Mouse (Mus musculus) midbrain, postnatal 0 days (tissue): ENCODE measurements around the gene 4931429L15Rik. TPM values are rescaled to one million over a fixed set of nuclear protein-coding genes. Genes with fewer than 3 reads are reported as not detected.

Experiments used
- ATAC-seq: fragments of 200-750 bp; cut with Nextera tagmentation; 2 replicates; pipeline ENCODE4 v1.8.0; 2017; ENCODE audit warnings: moderate number of reproducible peaks, mild to moderate bottlenecking, moderate TSS enrichment, moderate library complexity; ENCODE audit not compliant: low FRiP score
- DNase-seq: peaks from one replicate; pipeline ENCODE4 v3.0.0-alpha.2; 2015; ENCODE audit warnings: low spot score
- H3K27ac ChIP-seq: fragments of 300-500 bp; sonication (generic); 2 replicates; pipeline ENCODE4 v1.5.1; 2014; ENCODE audit warnings: low read depth, mild to moderate bottlenecking, low read length, mixed read lengths
- H3K27me3 ChIP-seq: fragments of 300-500 bp; sonication (generic); 2 replicates; pipeline ENCODE4 v1.6.1; 2014; ENCODE audit warnings: low read length, control low read depth, mixed read lengths; ENCODE audit not compliant: insufficient read depth
- H3K36me3 ChIP-seq: fragments of 300-500 bp; sonication (generic); 2 replicates; pipeline ENCODE4 v1.6.1; 2014; ENCODE audit warnings: low read length, control low read depth, mixed read lengths; ENCODE audit not compliant: insufficient read depth
- H3K4me1 ChIP-seq: fragments of 300-500 bp; sonication (generic); 2 replicates; pipeline ENCODE4 v1.6.1; 2014; ENCODE audit warnings: mild to moderate bottlenecking, control low read depth, antibody characterized with exemption, low read length, mixed read lengths; ENCODE audit not compliant: insufficient read depth
- H3K4me2 ChIP-seq: fragments of 300-500 bp; sonication (generic); 2 replicates; pipeline ENCODE4 v1.6.1; 2014; ENCODE audit warnings: low read depth, mild to moderate bottlenecking, low read length, mixed read lengths; ENCODE audit not compliant: poor library complexity, severe bottlenecking
- H3K4me3 ChIP-seq: fragments of 300-500 bp; sonication (generic); 2 replicates; pipeline ENCODE4 v1.5.1; 2014; ENCODE audit warnings: low read depth, mild to moderate bottlenecking, low read length, moderate library complexity
- H3K9ac ChIP-seq: fragments of 300-500 bp; sonication (generic); replicated peaks from 2 replicates; pipeline ENCODE4 v1.6.1; 2014; ENCODE audit warnings: mild to moderate bottlenecking, low read length, moderate library complexity, mixed read lengths; ENCODE audit not compliant: poor library complexity, severe bottlenecking
- H3K9me3 ChIP-seq: fragments of 300-500 bp; sonication (generic); 2 replicates; pipeline ENCODE4 v1.6.1; 2016; ENCODE audit warnings: low read length, control low read depth
- CTCF ChIP-seq: IDR thresholded peaks from 2 replicates; pipeline ENCODE4 v1.5.1; 2016; ENCODE audit warnings: antibody characterized with exemption, mild to moderate bottlenecking
- WGBS: fragments of 180-500 bp; shearing (Covaris S2); extraction: QIAGEN DNeasy Blood & Tissue Kit; methylation state at CpG from one replicate; pipeline ENCODE4 v1.1.7; 2014; 5-methylcytosine and 5-hydroxymethylcytosine counted together
- polyA plus RNA-seq: library from polyadenylated mRNA; unstranded; fragments of >200 nt; fragmentation: Nextera tagmentation; extraction: Ambion mirVana; gene quantifications from 2 replicates; pipeline ENCODE4 v1.2.1, GENCODE M21; 2015
- total RNA-seq: library from RNA; depleted of rRNA; stranded (reverse); fragments of >200 nt; gene quantifications from 2 replicates; pipeline ENCODE4 v1.2.3, GENCODE M21; 2014

4931429L15Rik gene
- total and polyA plus RNA-seq, 2 experiments from 2014 or later = not detected

DNA sequence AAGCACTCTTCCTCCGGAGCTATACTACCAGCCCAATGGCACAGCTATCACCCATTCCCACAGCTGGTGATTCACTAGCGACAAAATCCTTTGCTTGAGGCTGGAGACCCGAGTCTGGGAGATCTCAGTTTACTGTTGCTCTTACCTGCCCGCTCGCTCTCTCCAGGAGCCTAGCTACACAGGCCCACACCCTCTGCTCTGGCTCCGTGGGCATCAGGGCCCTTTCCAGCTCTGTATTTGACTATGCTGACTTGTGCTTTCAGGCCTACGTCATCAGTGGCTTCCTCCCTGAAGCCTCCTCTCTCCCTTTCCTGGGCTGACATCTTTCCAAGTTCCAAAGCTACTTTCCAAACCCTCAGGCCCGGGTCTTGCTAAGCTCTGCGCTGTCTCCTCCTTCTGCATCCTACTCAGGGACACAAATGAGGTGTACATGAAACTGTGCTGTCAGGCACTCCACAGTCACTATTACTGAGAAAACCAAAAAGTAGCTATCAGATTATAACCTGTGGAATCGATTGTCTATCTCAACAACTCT, 15.7 kb upstream of the 4931429L15Rik start:
- 78% methylated on average over 10 of the region's 10 CpGs for WGBS

DNA sequence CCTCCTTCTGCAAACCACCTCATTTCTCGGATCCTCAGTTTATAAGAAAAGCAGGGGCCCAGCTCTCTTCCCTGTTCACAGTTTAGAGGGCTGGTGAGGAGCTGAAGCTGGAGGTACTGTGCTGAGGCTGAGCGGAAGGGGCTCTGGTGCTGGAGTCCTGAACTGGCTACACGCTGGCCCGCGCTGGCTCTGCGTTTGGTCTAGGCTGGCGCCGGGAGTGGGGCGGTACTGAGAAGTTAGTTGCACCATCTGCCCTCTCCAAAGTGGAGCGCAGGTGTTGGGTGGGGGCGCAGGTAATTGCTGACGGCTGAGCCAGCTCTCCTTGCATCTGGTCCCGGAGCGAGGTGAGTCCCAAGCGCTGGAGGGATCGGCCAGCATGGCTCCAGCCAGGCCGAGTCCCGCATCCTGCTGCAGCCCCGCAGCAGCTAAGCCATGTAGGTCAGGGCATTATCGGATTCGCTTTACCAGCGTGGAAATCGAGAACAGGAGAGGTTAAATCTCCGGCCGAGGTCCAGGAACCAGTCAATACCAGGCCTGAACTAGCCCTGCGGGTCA, 14.8 kb upstream of the 4931429L15Rik start:
- DNase-seq = no peak
- H3K4me2 ChIP-seq = no peak overlapping the region
- ATAC-seq = no peak
- H3K4me1 ChIP-seq = peaks cover 15% of the 10 kb centered on the region
- no peak overlapping the region for H3K4me3 ChIP-seq
- no peaks in the 10 kb centered on the region for H3K36me3 ChIP-seq
- no peak overlapping the region for H3K27ac ChIP-seq
- H3K9me3 ChIP-seq = no peaks in the 10 kb centered on the region
- H3K9ac ChIP-seq = no peak overlapping the region
- H3K27me3 ChIP-seq = 0 out of 2 replicates have a peak, but pooled peaks cover 4% of the 10 kb centered on the region
- no peak for TF ChIP-seq CTCF
- 46% methylated on average over 26 of the region's 26 CpGs for WGBS

More for the DNA sequence above, 15.7 kb upstream of the 4931429L15Rik start:
- Histone ChIP-seq H3K9ac (no peak overlapping the region), H3K27ac (no peak overlapping the region), H3K4me2 (no peak overlapping the region), H3K4me3 (no peak overlapping the region), H3K4me1 (peaks cover 15% of the 10 kb centered on the region), H3K27me3 (0 out of 2 replicates have a peak, but pooled peaks cover 4% of the 10 kb centered on the region), H3K9me3 (no peaks in the 10 kb centered on the region), H3K36me3 (no peaks in the 10 kb centered on the region)
- DNase-seq (no peak), ATAC-seq (no peak)
- no peak for TF ChIP-seq CTCF

DNA sequence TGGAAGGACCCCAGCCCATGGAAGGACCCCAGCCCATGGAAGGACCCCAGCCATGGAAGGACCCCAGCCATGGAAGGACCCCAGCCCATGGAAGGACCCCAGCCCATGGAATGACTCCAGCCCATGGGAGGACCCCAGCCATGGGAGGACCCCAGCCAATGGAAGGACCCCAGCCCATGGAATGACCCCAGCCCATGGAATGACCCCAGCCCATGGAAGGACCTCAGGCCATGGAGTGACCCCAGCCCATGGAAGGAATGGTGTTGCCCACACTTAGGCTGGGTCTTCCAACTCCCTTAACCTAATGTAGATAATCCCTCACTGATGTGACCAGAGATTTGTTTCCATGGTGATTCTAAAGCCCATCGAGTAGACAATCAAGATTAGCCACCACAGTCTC, 11.5 kb upstream of the 4931429L15Rik start:
- Histone ChIP-seq H3K27me3 (0 out of 2 replicates have a peak, but pooled peaks cover 4% of the 10 kb centered on the region), H3K4me1 (peaks cover 6% of the 10 kb centered on the region; the same call in 1 of the 2 replicates), H3K27ac (no peak overlapping the region), H3K4me2 (no peak overlapping the region), H3K36me3 (no peaks in the 10 kb centered on the region), H3K4me3 (no peak overlapping the region), H3K9ac (no peak overlapping the region), H3K9me3 (no peaks in the 10 kb centered on the region)
- 13% methylated on average over 1 of the region's 1 CpGs for WGBS
- ATAC-seq (no peak), DNase-seq (no peak)
- TF ChIP-seq CTCF = no peak

DNA sequence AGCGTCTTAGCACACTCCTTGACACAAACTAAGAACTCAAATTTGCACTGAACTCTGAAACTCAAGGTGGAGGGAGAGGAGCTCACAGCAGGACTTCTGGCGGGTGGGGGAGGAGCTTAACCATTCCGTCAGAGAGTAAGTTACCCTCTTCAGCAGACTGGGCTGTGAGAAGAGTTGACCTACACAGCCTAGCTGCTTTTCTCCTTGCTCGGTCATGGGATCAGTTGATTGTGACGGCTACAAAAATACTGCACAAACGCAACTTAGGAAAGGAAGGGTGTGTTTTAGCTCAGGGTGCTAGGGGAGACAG, 10.8 kb upstream of the 4931429L15Rik start:
- Histone ChIP-seq H3K4me2 (no peak overlapping the region), H3K27me3 (0 out of 2 replicates have a peak, but pooled peaks cover 4% of the 10 kb centered on the region), H3K4me3 (no peak overlapping the region), H3K4me1 (peaks cover 6% of the 10 kb centered on the region; the same call in 1 of the 2 replicates), H3K36me3 (no peaks in the 10 kb centered on the region), H3K9me3 (no peaks in the 10 kb centered on the region), H3K9ac (no peak overlapping the region), H3K27ac (no peak overlapping the region)
- TF ChIP-seq CTCF = no peak
- DNase-seq = no peak
- 51% methylated on average over 6 of the region's 6 CpGs for WGBS
- ATAC-seq = no peak

DNA sequence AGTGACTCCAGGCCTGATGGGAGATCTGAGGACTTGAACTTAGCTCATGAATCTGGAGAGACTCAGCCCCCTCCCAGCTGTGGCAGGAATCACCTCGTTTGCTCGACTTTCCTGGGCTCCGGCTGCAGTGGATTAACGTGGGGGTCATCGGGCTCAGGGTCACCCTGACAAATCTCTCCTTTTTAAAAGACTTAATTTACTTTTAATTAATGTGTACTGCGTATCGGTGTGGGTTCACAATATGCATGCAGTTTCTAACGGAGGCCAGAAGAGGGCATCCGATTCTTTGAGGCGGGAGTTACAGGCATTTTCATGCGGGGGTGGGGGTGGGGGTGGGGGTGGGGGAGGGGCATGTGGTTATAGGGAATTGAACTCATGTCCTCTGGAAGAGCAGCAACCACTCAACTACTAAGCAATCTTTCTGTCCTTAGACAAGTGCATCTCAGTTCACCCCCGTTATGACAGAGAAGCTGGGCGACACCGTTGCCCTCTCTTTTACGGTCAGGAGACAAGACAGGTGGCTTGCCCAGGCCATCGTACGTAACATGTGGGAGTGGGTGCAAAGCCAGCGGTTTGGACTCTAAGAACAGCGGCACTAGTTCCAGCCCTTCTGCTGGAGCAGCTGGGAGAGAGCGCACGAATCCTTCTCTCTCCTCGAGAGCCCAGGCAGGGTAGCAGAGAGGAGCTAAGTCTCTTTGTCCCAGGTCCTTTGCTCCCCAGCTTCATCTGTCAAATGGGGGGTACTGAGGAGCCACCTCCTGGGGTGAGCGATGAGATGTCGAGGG, 10.2 kb upstream of the 4931429L15Rik start:
- no peak overlapping the region for H3K4me2 ChIP-seq
- no peaks in the 10 kb centered on the region for H3K36me3 ChIP-seq
- H3K4me3 ChIP-seq = no peak overlapping the region
- no peak for ATAC-seq
- peaks cover 6% of the 10 kb centered on the region; the same call in 1 of the 2 replicates for H3K4me1 ChIP-seq
- DNase-seq = no peak
- TF ChIP-seq CTCF = peak; percentile 55
- no peaks in the 10 kb centered on the region for H3K9me3 ChIP-seq
- H3K27ac ChIP-seq = no peak overlapping the region
- no peak overlapping the region for H3K9ac ChIP-seq
- WGBS = 21% methylated on average over 24 of the region's 24 CpGs
- H3K27me3 ChIP-seq = 0 out of 2 replicates have a peak, but pooled peaks cover 4% of the 10 kb centered on the region

DNA sequence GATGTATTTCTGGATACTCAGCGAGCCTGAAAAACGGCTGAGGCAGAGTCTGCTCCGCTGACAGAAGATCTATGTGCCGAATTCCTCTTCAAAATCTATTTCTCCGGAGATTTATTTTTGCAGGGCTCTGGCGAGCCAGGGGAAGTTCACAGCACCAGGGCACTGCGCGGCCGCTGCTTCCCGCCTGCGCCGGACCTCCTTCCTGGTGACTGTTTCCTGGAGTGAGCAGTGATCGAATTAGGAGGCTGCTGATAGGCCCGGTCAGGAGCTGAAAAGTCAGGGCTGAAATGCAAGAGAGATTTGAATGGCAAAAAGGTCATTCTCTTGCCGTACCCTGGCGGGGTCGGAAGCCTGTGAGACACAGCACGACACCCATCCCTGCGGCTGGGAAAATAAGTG, 9.5 kb upstream of the 4931429L15Rik start:
- Histone ChIP-seq H3K4me2 (peak overlapping the region; percentile 45), H3K27me3 (no peaks in the 10 kb centered on the region), H3K27ac (peak overlapping the region; percentile 77), H3K4me3 (peak overlapping the region; percentile 13; the same call in 1 of the 2 replicates), H3K9ac (peak overlapping the region; percentile 56), H3K36me3 (no peaks in the 10 kb centered on the region), H3K4me1 (peaks cover 6% of the 10 kb centered on the region; the same call in 1 of the 2 replicates), H3K9me3 (no peaks in the 10 kb centered on the region)
- ATAC-seq = peak; percentile 53; the same call in 1 of the 2 replicates
- DNase-seq = peak; percentile 29
- WGBS = 2% methylated on average over 19 of the region's 19 CpGs
- TF ChIP-seq CTCF = no peak
